Mouse (Mus musculus) c-Kit-positive CD71-negative TER-119-negative erythroid progenitor cells, embryonic 14.5 days (primary cell): Measurements from ENCODE around the gene Slc9a1.
A peak's percentile ranks its signal among the peaks of the same experiment; 100 is the strongest.

Source experiments
- DNase-seq: peaks from one replicate; pipeline ENCODE4 v3.0.0-alpha.2; 2013; ENCODE audit warnings: low read depth

The Slc9a1 gene

GRCm38 (mm10) chr4:133369553-133370297 lies at the start of gene Slc9a1:
TSS of gene Slc9a1 (plus strand) at chr4:133369706.
- peak; percentile 81 for DNase-seq

- no peak for DNase-seq
Observed at GRCm38 (mm10) chr4:133328129-133328528, 41.4 kb upstream of the Slc9a1 start.

- DNase-seq, result no peak
Observed at GRCm38 (mm10) chr4:133330296-133330695, 39.2 kb upstream of the Slc9a1 start.

- DNase-seq, result no peak
Observed at GRCm38 (mm10) chr4:133333306-133333705, 36.2 kb upstream of the Slc9a1 start.

GRCm38 (mm10) chr4:133337833-133338520 lies 31.5 kb upstream of the Slc9a1 start:
- DNase-seq, result no peak

- DNase-seq, result no peak
Observed at GRCm38 (mm10) chr4:133338521-133339095, 30.9 kb upstream of the Slc9a1 start.

GRCm38 (mm10) chr4:133339148-133339749 lies 30.3 kb upstream of the Slc9a1 start:
- DNase-seq, result peak; percentile 72

- no peak for DNase-seq
Observed at GRCm38 (mm10) chr4:133340217-133340616, 29.3 kb upstream of the Slc9a1 start.

- DNase-seq, result no peak
Observed at GRCm38 (mm10) chr4:133344112-133344511, 25.4 kb upstream of the Slc9a1 start.

GRCm38 (mm10) chr4:133345702-133346101 lies 23.8 kb upstream of the Slc9a1 start:
- DNase-seq, result no peak

GRCm38 (mm10) chr4:133346577-133346976 lies 22.9 kb upstream of the Slc9a1 start:
- no peak for DNase-seq

GRCm38 (mm10) chr4:133347624-133348023 lies 21.9 kb upstream of the Slc9a1 start:
- DNase-seq, result no peak

GRCm38 (mm10) chr4:133348051-133348775 lies 21.3 kb upstream of the Slc9a1 start:
- no peak for DNase-seq

- DNase-seq, result no peak
Observed at GRCm38 (mm10) chr4:133352797-133353196, 16.7 kb upstream of the Slc9a1 start.

GRCm38 (mm10) chr4:133353367-133354365 lies 15.8 kb upstream of the Slc9a1 start, which contains the start of gene Wdtc1:
TSS of gene Wdtc1 (minus strand) at chr4:133353481.
- DNase-seq, result no peak

GRCm38 (mm10) chr4:133354641-133355040 lies 14.9 kb upstream of the Slc9a1 start:
- no peak for DNase-seq

- DNase-seq, result no peak
Observed at GRCm38 (mm10) chr4:133370298-133371274, 1.1 kb downstream of the Slc9a1 start.

GRCm38 (mm10) chr4:133371621-133372277 lies 2.2 kb downstream of the Slc9a1 start:
- no peak for DNase-seq

GRCm38 (mm10) chr4:133372278-133372665 lies 2.8 kb downstream of the Slc9a1 start:
- DNase-seq, result no peak
